Mouse (Mus musculus) cerebellum, adult 9-10 months (tissue): ENCODE measurements at regions not wholly inside any gene's neighbourhood (a gene's known extent, or its start where the extent isn't known, plus 50 kb on each side); places are given as distances from the start of the nearest gene placed in this dataset.

Source experiments
- DNase-seq: peaks from one replicate; pipeline ENCODE4 v3.0.0; 2022

- DNase-seq = no peak
These were observed 105.5 kb upstream of the Unc5b start for GRCm38 (mm10) chr10:60936659-60937516.

GRCm38 (mm10) chr10:60934297-60935286, 103.2 kb upstream of the Unc5b start:
- no peak for DNase-seq

- no peak for DNase-seq
These were observed 102.5 kb upstream of the Unc5b start for GRCm38 (mm10) chr10:60933891-60934290.

- no peak for DNase-seq
These were observed 101.5 kb upstream of the Unc5b start for GRCm38 (mm10) chr10:60932855-60933254.

GRCm38 (mm10) chr10:60931891-60932378, 100.6 kb upstream of the Unc5b start:
- DNase-seq = no peak

GRCm38 (mm10) chr10:60928646-60929045, 97.3 kb upstream of the Unc5b start:
- DNase-seq = no peak

- no peak for DNase-seq
These were observed 96.8 kb upstream of the Unc5b start for GRCm38 (mm10) chr10:60928164-60928563.

GRCm38 (mm10) chr10:60926632-60927031, 95.3 kb upstream of the Unc5b start:
- DNase-seq = no peak

- no peak for DNase-seq
These were observed 94.3 kb upstream of the Unc5b start for GRCm38 (mm10) chr10:60925644-60926043.

- no peak for DNase-seq
These were observed 93.8 kb upstream of the Unc5b start for GRCm38 (mm10) chr10:60925198-60925597.

- DNase-seq = no peak
These were observed 92.4 kb upstream of the Unc5b start for GRCm38 (mm10) chr10:60923806-60924205.

GRCm38 (mm10) chr10:60920621-60921020, 89.2 kb upstream of the Unc5b start:
- no peak for DNase-seq

- DNase-seq = no peak
These were observed 86.6 kb upstream of the Unc5b start for GRCm38 (mm10) chr10:60918020-60918419.

- DNase-seq = no peak
These were observed 83.0 kb upstream of the Unc5b start for GRCm38 (mm10) chr10:60914391-60914790.

GRCm38 (mm10) chr10:60913456-60913900, 82.1 kb upstream of the Unc5b start:
- DNase-seq = no peak

- DNase-seq = no peak
These were observed 73.0 kb upstream of the Unc5b start for GRCm38 (mm10) chr10:60904351-60904750.

- DNase-seq = no peak
These were observed 69.6 kb upstream of the Unc5b start for GRCm38 (mm10) chr10:60900992-60901391.

GRCm38 (mm10) chr10:60893810-60894147, 62.4 kb upstream of the Unc5b start:
- DNase-seq = no peak

GRCm38 (mm10) chr10:60893130-60893809, 61.9 kb upstream of the Unc5b start:
- no peak for DNase-seq

- no peak for DNase-seq
These were observed 61.3 kb upstream of the Unc5b start for GRCm38 (mm10) chr10:60892730-60893129.

- no peak for DNase-seq
These were observed 60.2 kb upstream of the Unc5b start for GRCm38 (mm10) chr10:60891476-60892170.

- no peak for DNase-seq
These were observed 58.4 kb upstream of the Unc5b start for GRCm38 (mm10) chr10:60889792-60890191.
